Mouse (Mus musculus): ENCODE data around the gene Camta1.

Gene Camta1

GRCm38 (mm10) chr4:151779962-151780459, 81.7 kb downstream of the Camta1 start:
- DNase-seq (ENCODE audit: low spot score): no peak

DNA sequence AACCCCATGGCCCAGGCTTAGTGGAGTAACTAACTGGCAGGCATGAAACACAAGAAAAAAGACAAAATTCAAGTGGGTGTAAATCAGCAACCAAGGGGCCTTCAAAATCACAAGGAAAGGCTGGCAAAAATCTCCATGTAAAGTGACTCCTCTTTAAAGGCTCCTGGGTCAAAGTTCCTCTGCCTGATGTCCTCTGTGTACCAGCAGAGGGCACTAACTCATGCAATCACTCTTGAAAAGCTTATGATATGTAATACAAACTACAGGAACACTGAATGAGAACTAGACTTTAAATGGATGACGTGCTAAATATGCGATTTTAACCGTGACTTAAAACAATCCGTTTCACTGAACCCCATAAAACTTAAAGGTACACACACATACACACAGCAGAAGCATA, 83.2 kb downstream of the Camta1 start:
- no peak for DNase-seq (ENCODE audit: low spot score)

GRCm38 (mm10) chr4:151777451-151777850, 84.2 kb downstream of the Camta1 start:
- no peak for DNase-seq (ENCODE audit: low spot score)

- DNase-seq (ENCODE audit: low spot score): no peak
Measured at GRCm38 (mm10) chr4:151775441-151775840, 86.2 kb downstream of the Camta1 start.

DNA sequence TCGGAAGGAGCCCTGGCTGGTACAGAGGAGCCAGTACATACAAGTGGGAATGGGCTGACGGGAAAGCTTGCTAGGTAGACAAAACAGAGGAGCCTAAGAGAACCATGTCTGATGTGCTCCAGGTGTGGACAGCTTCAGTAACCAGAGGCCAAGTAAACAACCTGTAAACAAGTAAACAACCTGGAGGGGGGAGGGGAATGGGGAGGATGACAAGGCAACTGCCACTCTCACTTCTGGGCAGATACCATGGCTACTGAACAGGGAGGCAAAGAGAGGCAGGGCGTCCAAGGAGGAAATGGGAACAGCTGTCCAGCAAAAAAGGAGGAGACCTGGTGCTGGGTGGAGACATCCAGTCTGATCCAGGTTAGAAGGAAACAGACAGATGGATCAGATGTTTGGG, 88.0 kb downstream of the Camta1 start:
- no peak for DNase-seq (ENCODE audit: low spot score)

DNA sequence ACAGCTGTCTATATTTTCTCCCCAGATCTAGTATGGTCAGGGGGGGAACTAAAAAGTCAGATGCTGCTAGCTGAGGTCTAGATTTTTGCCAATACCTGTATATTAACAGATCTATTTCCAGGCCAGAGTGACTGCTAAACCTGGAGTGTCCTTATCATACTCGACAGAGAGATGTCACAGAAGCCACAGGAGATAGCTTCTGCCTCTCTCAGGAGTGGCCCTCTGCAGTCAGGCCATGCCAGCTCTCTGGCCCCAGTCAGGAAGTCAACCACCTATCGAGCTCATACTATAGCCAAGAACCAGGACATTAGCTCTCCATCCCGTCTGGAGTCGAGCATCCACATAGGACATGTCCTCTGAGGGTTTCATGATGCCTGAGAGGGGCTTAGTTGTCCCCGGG, 88.7 kb downstream of the Camta1 start:
- DNase-seq (ENCODE audit: low spot score): no peak

GRCm38 (mm10) chr4:151770697-151771096, 91.0 kb downstream of the Camta1 start:
- no peak for DNase-seq (ENCODE audit: low spot score)

- DNase-seq (ENCODE audit: low spot score): no peak
Measured at GRCm38 (mm10) chr4:151767786-151768185, 93.9 kb downstream of the Camta1 start.

GRCm38 (mm10) chr4:151767361-151767760, 94.3 kb downstream of the Camta1 start:
- DNase-seq (ENCODE audit: low spot score): no peak

DNA sequence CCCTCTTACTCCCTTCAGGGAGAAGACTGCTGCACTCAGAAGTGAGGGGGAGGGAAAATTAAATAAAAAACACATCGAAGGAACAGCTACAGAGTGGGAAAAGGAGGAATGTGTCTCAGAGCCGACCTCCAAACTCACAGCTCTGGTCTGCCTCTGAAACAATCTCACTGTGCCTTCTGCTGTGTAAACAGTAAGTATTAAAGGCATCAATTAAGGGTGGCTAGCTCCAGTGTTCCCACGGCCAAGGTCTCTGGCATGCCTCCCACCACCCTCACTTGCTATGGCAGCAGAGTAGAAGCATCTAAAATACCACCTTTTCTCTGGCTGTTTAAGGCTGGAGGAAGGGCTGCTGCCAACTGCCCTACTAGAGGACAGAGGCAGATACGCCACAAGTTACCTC, 96.3 kb downstream of the Camta1 start:
- DNase-seq (ENCODE audit: low spot score): peak; percentile 35

DNA sequence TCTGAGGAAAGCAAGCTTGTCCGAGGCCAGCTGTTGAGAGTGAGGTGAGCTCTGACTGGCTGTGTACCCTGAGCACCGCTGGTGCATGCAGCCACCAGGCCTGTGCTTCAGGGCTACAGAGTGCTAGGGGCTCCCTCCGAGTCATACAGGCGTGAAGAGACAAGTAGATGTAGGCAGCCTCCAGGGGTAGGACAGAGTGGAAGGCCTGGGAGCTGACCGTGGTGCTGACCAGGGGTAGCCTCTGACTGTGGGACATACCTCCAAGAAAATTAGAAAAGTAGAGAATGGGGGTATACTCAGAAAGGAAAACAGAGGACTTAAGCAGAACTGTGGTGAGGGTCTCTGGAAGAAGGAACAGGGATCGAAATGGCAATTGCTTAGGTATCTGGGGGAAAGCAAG, 97.7 kb downstream of the Camta1 start:
- no peak for DNase-seq (ENCODE audit: low spot score)

- no peak for DNase-seq (ENCODE audit: low spot score)
Measured at GRCm38 (mm10) chr4:151759095-151759494, 102.6 kb downstream of the Camta1 start.

GRCm38 (mm10) chr4:151758337-151758736, 103.3 kb downstream of the Camta1 start:
- DNase-seq (ENCODE audit: low spot score): no peak

GRCm38 (mm10) chr4:151757261-151757660, 104.4 kb downstream of the Camta1 start:
- DNase-seq (ENCODE audit: low spot score): no peak

DNA sequence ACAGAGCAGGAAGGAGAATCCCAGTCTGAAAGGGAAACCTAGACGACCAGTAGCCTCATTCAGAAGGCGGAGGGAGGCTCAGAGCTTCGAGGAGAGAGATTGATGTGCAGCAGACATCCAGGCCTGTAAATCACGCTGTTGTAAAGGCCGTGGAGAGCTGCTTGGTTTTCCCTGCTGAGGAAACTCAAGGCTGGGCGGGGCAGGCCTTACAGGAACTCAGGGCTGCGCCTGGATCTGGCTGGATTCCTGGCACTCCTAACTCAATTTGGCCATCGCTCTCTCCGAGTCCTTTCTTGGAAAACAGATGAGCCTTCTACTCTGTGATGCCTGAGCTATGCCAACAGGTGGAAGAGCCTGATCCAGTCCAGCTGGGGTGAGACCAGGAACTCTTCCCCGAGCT, 105.3 kb downstream of the Camta1 start:
- no peak for DNase-seq (ENCODE audit: low spot score)

GRCm38 (mm10) chr4:151753231-151753630, 108.4 kb downstream of the Camta1 start:
- no peak for DNase-seq (ENCODE audit: low spot score)

GRCm38 (mm10) chr4:151752551-151752950, 109.1 kb downstream of the Camta1 start:
- no peak for DNase-seq (ENCODE audit: low spot score)

DNA sequence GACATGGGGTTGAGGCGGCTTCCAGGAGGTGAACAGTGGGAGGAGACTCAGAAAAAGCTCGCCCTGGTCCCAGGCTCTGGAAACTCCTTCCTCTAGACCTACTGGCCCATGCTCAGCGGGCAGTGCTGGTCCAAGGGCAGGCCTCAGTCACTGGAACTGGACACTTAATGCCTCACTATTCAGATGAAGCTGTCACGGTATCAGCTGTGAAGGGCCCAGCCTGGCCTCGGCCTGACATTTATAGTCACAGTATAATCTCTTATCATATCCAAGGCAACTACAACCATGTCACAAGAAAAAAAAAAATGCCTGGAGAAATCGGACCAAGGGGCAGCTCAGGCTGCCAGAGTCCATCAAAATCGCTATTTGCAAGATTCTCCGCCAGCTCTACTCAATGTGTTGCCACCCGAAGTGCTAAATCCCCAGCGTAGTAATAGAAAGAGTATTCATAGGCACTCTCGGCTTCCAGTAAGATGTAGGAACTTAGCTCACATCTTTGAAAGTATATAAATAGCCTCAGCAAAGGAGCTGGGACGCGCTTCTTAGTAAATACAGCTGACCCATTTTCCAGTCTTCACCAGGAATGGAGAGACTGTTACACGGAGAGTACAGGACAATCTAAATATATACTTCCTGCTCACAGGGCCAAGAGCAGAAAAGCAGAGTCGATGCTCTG, 110.3 kb downstream of the Camta1 start:
- DNase-seq (ENCODE audit: low spot score): peak; percentile 54

GRCm38 (mm10) chr4:151747723-151748122, 114.0 kb downstream of the Camta1 start:
- DNase-seq (ENCODE audit: low spot score): no peak

- no peak for DNase-seq (ENCODE audit: low spot score)
Measured at GRCm38 (mm10) chr4:151746002-151746606, 115.6 kb downstream of the Camta1 start.

- DNase-seq (ENCODE audit: low spot score): peak; percentile 65
Measured at GRCm38 (mm10) chr4:151741249-151742137, 120.2 kb downstream of the Camta1 start.

DNA sequence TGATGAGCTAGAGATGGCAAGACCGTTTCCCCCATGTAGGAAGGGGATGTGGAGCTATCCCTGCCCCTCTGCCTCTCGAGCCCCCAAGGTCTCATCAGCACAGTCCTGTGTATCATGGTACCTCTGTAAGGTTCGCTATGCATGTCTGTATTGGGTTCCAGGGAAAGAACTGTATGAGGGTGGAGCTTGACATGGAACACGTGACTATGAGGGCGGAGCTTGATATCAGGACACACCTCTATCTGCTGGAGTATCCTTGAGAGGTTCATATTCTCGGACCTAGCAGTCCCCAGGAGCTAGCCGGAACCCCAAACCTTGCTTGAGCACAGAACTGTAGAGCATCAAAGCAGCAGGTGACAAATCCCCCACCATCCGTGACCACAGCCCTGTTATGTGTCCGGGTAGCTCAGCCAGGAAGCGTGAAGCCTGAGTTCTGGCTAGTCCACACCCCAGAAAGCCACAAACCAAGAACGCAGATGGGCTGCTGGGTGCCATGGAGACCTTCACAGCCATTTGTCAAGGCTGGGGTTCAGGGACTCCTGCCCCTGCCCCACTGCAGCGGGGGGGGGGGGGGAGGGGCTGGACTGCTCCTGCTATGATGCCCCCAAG, 122.2 kb downstream of the Camta1 start:
- no peak for DNase-seq (ENCODE audit: low spot score)
